Mouse (Mus musculus) spleen, postnatal 36 days (tissue): ENCODE measurements around the gene Exosc2.
A peak's percentile ranks its signal among the peaks of the same experiment; 100 is the strongest.

ENCODE experiments used
- DNase-seq, 2 experiments: peaks; one replicate each; pipeline ENCODE4 v3.0.0; 2022; ENCODE audit warnings: low spot score in 2 of 2, mixed read lengths in 1 of 2

The Exosc2 gene

DNA sequence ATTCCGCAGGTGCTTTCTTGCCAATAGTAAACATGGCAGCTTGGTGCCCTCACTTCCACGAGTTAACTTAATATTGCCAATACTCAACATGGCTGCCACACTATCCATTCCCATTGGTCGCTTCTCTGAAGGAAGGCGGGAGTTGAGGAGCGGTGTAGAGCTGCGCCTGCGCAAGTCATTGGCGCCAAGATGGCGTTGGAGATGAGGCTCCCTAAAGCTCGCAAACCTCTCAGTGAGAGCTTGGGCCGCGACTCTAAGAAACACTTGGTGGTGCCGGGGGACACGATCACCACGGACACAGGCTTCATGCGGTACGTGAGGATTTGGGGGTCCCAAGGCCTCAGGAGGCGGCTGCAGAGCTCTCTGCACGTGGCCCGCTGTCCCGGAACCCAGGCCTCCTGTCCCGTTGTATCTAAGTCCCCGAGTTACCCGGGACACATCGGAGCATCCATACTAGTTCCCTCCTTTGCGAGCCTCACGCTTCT lies at the start of gene Exosc2:
Gene Exosc2, plus strand, starts transcription at position 165 of the 485 bp plus-strand sequence.
- DNase-seq: peak; percentile 90 to 94

DNA sequence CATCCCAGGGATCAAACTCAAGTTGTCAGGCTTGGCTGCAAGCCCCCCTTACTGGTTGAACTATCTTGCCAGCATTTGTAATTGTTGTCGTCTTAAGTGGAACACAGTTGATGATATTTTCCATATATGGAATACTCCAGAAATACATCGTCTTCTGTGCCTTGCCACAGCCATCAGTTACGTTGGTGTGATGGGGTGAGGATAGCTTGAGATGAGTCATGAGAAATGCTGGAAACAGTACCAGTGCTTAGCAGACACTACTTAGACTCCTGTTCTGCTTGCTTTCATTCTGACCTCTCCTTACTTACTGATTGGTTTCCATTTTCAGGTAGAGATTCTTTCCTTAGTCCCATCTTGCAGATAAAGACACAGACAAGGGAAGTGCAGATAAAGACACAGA lies 37.0 kb upstream of the Exosc2 start:
- no peak for DNase-seq

DNA sequence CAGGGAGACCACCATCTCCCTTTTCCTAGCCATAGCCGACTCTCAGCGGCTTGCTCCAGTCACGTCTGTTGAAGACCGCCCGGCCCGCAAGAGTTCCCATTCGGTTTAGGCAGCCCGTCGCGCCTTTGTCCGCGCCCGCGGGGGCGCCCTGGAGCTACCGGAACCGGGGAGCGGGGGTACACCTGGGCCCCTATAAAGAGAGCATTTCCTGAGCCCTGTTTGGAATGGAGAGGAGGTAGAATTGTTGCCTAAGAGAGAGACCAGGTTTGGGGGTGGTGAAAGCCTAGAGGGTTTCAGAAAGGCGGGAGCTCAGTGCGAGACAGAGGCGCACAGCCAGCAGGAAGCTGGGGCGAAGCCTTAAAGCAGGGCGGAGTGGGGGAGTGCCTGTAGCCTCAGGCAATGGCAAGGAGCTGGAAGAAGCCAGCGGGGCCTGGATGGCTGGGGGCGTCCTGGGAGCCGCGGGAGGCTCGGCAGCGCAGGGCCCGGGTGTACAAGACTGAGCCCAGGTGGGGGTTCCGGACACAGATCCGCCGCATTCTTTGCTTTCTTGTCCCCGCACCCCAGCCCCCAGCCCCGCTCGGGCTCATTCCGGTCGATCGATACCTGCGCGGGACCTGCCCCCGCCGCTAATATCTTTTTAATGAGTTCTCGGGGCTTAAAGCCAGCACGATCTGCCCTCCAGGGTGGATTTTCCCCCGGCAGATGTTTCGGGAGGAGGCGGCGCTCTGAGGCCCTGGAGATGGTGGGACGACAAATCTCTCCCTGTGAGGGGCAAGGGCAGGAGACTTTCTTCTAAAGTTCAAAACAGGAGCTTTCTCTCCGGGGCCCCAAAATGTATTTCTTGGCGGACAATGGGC lies 35.0 kb upstream of the Exosc2 start:
- no peak for DNase-seq

DNA sequence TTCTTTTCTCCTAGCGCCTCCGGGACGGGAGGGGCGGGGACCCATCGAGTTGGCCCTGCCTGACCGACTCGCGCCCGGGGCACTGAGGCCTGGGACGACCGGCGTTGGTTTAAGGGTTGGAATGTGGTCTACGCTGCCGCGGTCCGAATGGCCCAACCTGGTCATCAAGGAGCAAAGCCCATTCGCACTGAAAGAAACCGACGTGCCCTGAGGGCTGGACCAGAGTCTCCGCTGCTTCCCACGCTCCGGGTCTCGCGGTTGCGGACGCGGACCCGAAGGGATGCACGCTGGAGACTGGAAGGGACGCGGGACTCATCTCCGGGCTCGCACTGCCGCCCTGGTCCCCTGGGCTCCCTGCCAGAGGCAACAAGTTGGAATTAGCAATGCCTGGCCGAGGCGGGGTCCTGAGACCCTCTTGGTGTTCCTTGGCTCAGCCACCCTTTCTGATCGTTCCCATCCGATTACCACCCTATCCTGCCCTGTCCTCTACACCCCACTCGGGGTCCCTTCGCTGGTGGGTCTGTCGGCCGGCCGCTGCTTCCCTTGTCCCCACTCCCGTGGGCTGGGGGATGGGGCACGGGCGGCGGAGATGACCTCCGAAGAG lies 34.3 kb upstream of the Exosc2 start:
- no peak for DNase-seq

DNA sequence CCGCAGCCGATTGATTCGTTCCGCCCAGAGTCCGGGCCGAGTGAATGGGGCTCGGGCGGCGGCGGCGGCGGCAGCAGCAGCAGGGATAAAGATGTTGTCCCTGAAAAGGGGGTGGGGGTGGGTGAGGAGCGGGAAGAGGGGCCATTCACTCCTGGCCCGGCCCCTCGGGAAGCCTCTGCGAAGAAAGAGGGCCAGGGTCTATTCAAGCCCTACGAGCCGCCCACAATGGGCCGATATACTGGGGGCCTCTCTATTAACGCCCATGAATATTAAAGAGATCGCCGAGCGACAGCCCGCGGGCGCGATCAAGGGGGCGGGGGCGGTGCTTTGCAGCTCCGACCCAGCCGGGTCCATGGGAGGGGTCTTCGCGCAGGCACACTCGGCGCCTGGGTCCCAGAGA lies 33.8 kb upstream of the Exosc2 start:
- no peak for DNase-seq

DNA sequence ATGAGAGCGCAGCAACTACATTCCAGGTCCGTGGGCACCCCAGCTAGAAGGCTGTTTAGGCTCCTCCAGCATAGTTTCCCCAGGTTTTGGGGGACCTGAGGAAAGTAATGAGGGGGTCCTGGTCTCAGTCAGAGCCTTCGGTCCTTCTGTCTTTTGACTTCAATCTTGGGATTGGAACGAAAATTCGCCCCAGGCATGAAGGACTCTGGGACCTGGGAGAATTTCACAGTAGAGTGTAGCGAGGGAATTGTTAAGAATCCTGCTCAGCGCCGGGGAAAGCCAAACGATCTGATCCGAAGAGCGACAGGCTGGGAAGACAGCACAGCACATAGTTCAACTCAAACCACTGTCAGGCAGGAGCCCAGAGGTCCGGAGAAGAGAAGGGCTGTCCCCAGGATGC lies 33.2 kb upstream of the Exosc2 start:
- no peak for DNase-seq

DNA sequence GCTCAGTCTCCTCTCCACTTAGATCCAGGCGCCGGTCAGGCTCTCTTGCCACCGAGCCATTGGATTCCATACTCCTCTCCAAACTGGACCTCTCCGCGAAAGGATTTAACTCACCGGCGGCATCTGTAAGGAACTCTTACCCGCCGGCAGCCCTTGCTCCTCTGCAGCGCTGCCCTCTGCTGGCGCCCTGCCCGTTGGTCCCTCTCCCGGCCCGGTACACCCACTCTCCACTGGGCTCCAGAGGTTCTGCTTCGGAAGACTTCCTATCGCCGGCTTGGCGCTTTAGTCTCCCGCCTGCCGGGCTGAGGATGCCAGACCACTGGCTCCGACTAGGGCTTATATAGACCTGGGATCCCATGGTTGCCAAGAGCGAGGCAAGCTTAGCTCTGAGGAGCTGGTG lies 32.7 kb upstream of the Exosc2 start:
- DNase-seq: no peak

DNA sequence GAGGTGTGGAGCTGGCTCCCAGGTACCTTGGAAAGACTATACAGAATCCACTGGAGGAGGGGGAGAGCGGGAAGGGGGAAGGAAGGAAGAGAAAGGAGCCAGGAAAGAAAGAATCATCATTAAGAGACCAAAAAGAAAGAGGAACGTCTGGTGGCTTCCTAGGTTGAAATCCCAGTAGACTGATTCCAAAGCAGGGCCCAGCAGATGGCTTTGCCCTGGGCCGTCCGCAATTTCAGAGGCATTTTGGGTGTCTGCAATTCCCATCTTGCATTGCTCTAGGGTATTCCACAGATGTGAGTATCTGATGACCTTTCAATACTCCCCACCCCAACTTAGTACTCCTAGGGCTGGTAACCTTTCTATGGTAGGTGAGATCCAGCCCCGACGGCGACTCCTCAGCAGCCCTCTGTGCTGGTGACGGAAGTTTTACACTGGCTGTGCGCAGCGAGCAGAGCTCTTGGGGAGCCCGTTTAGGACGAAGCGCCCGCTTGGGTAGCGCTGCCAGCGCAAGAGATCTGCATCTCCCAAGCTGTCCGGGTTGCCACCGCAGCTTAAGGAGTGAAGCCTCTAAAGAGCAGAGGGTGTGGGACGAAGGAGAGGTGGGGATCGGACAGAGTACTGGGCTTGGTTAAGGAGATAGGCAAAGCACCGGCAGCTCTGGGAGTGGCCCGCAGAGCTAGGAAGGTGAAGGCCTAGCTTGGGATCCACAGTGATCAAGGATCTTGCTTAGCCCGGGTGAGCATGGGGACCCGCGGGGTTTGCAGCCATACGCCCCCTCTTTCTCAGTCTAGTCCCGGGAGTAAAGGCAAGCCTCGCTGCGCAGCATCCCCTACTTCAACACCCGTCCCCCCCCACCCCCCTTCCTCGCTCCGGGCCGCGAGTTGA lies 31.7 kb upstream of the Exosc2 start:
- DNase-seq: no peak

DNA sequence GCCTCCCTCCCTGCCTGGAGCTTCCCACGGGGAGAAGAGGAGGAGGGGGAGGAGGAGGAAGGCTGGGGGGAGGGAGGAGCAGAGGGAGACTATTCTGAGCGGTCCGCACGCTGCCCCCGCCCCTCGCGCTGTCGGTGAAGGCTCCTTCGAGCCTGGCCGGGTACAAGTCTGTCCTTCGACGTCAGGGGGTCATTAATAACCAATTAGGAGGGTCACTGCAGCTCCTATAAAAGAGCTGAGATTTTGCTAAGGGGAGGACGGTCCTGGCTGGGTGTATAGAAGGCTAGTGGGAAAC lies 31.1 kb upstream of the Exosc2 start:
- DNase-seq: no peak

GRCm38 (mm10) chr2:31639901-31640608 lies 30.5 kb upstream of the Exosc2 start, which contains the start of gene Prdm12:
Prdm12 (plus strand) TSS chr2:31640037.
- no peak for DNase-seq

DNA sequence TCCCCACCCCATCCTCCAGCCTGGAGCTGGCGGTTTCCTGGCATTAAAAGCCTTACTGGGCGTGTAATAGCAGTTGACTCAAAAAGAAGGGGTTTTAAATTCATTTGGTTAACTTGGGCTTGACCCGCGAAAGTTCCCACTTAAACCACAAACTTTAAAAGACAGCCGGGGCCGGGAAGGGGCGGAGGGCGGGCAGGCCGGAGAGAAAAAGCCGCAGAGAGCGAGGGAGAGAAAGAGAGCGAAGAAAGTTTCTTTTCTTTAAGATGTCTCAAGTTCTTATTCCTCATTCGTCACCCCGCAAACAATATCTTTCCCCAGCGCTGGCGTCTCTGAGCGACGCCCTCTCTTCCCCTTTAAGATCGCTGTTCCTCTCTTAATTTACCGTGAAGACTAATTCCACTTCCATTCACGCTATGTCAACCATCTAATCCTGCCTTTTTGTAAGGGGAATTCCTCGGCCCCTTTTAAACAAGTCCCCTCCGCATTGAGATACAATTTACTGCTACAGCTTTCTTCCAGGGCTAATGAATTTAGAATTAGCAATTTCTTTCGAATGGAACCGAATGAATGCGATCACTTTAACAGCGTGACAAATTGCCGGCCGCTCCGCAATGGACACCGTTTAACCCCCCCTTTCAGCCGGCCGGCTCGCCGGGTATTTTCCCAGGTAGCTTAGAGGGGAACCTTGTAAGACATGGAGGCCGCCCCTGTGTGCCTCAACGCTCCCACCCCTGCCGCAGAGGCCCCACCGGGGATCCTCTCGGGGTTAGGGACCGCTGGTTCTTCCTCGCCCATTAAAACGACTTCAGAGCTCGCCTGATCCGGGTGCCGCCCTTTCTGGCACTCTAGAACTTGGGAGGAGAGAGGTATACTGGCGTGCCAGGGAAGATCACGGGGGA lies 29.7 kb upstream of the Exosc2 start:
- DNase-seq: no peak

DNA sequence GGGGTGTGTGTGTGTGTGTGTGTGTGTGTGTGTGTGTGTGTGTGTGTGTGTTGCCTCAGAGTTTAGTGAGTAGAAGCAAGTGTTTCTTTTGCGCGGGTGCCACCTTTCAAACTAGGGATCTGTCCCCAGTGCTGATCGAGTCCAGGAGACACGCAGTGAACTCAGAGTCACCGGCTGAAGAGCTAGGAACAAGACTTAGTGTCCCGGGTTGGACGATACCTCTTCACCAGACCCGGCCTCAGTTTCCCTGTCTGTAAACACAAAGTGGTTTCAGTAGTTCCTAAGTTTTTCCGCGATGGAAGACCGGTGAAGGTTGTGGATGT lies 29.0 kb upstream of the Exosc2 start:
- no peak for DNase-seq

DNA sequence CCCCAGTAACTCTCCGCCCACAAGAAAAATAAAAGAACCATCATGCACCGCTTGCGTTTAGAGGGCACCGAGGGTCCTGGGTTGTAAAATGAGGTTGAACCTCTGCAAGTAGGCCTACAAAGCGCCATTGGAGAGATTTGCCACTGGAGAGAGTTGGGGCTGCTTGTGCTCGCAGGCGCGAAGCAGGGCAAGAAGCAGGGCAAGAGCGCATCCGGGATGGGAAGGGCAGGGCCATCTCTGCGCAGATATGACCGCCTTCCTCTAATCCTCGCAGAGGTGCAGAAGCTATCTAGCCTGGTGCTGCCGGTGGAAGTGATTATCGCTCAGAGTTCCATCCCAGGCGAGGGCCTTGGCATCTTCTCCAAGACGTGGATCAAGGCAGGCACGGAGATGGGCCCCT lies 28.6 kb upstream of the Exosc2 start:
- DNase-seq: no peak

- DNase-seq: peak in 1 of 2 experiments; percentile 10
Observed at GRCm38 (mm10) chr2:31653971-31654853, 16.3 kb upstream of the Exosc2 start.

DNA sequence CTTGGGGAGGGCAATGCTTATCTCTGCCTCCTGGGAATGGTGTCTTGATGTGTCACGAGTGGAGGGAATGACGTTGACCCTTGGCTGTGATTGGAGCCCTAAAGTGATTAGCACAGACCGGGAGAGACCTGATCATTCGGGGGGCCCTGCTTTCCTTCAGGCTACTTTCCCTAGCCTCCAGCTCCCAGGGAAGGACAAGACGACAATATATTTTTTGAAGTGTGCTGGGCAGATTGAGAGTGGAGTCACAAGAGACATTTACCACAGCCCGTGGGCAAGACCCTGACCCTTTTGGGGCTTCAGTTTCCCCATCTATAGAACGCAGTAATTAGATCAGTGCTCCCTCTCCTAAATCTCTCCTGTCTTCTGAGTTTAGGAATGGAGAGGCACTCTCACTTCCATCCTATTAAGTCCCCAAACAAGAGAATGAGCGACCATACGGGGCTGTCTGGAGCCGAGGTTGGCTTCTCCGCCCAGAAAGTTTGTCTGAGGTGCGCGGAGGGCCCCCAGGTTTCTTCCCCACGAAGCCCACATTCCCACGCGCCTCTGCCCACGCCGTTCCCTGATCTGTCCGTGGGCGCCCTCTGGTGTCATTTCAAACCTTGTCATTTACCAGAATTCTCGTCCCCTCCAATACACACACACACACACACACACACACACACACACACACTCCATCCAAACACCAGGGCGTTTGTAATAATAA lies 15.5 kb upstream of the Exosc2 start:
- no peak for DNase-seq

- no peak for DNase-seq
Observed at GRCm38 (mm10) chr2:31656374-31656773, 14.1 kb upstream of the Exosc2 start.

- DNase-seq: no peak
Observed at GRCm38 (mm10) chr2:31662939-31663803, 7.3 kb upstream of the Exosc2 start.

GRCm38 (mm10) chr2:31663804-31664180 lies 6.7 kb upstream of the Exosc2 start:
- DNase-seq: no peak
